Comparison of ENCODE assay signal across 11 mouse cellular contexts in the genomic region with DNA sequence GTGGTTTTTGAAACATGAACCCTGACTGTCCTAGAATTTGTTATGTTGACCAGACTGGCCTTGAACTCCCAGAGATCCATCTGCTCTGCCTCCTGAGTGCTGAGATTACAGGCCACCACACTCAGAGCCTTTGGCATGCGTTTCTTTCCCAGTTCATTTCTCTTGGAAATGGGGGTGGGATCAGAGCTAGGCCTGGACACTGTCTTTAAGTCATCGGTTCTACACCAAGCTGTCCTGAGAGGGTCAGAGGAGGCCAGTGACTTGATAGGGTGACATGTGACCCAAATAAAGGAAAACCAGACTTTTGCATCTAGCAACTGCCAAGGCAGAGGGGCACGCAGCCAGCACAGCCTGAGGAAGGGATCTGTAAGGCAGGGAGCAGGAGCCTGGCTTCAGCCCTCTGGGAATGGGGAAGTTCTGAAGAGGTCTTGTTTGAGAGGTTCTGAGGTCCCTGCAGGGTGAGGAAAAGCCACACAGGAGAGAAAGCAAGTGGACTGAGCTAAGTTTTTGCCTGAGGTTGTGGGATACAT. TPM values are rescaled to one million over a fixed set of nuclear protein-coding genes. Genes with fewer than 3 reads are reported as not detected.
DNase-seq lines count a peak whose midpoint lies in the region; ATAC-seq and TF ChIP-seq lines count a peak whose summit lies in the region.
"Had no signal": no experiment of that assay in that cellular context is flagged by ENCODE, and none has a peak within 500 bp of the region (broad histone marks: within the 10 kb centered on the region; RNA-seq: fewer than 3 reads in every experiment).

No protein-coding gene starts in this region.

- no peak overlapping the region for H3K27ac ChIP-seq in kidney, adult 2 months (ENCODE audit: insufficient read depth, low read depth, low read length)
- H3K27ac ChIP-seq in midbrain, embryonic 14.5 days (replicated peaks; ENCODE audit: low read depth, low read length), result no peak overlapping the region
- H3K27ac ChIP-seq: embryonic facial prominence, embryonic 15.5 days; neural tube, embryonic 12.5 days had no signal

- H3K9me3 ChIP-seq in midbrain, embryonic 14.5 days (ENCODE audit: control insufficient read depth, low read length), result no peaks in the 10 kb centered on the region
- H3K9me3 ChIP-seq: embryonic facial prominence, embryonic 15.5 days; neural tube, embryonic 12.5 days had no signal

- TF ChIP-seq POLR2A in kidney, adult 2 months (IDR thresholded peaks at IDR 0.05; ENCODE audit: low read depth, low read length), result no peak

- intact Hi-C loops in heart, postnatal 25 days (cut with DNase I), result no loop called here

- TF ChIP-seq CTCF in kidney, adult 2 months (conservative IDR thresholded peaks at IDR 0.05; ENCODE audit: insufficient read depth, insufficient read length, low read depth, low read length), result no peak

- H3K4me2 ChIP-seq in midbrain, embryonic 14.5 days (ENCODE audit: low read length), result no peak overlapping the region
- H3K4me2 ChIP-seq: embryonic facial prominence, embryonic 15.5 days; neural tube, embryonic 12.5 days had no signal

- H3K9ac ChIP-seq in midbrain, embryonic 14.5 days (replicated peaks; ENCODE audit: low read length), result no peak overlapping the region
- H3K9ac ChIP-seq: embryonic facial prominence, embryonic 15.5 days; neural tube, embryonic 12.5 days had no signal

- H3K4me3 ChIP-seq in kidney, adult 2 months (ENCODE audit: insufficient read depth, low read depth, low read length), result no peak overlapping the region
- no peak overlapping the region for H3K4me3 ChIP-seq in midbrain, embryonic 14.5 days (replicated peaks; ENCODE audit: low read depth, low read length)
- H3K4me3 ChIP-seq: embryonic facial prominence, embryonic 15.5 days; neural tube, embryonic 12.5 days had no signal

- peak; percentile 48 for DNase-seq in kidney, adult 2 months
- no peak for DNase-seq in kidney, adult 18-20 months
- peak; percentile 56 for DNase-seq in adrenal gland, postnatal 25 days
- DNase-seq in gastrocnemius, adult 18-20 months (ENCODE audit: low spot score), result peak; percentile 67
- DNase-seq in heart, postnatal 25 days (ENCODE audit: low spot score), result peak; percentile 51
- DNase-seq in midbrain, embryonic 14.5 days, result no peak
- DNase-seq in urinary bladder, postnatal 4 days (ENCODE audit: low spot score in 2 of 2), result no peak
- DNase-seq in frontal cortex, postnatal 25 days (ENCODE audit: low spot score in 2 of 2), result no peak
- DNase-seq: kidney, adult 11 months had no signal

- no peak for ATAC-seq in midbrain, embryonic 14.5 days (ENCODE audit: low FRiP score, low TSS enrichment)

- no peaks in the 10 kb centered on the region for H3K27me3 ChIP-seq in kidney, adult 2 months (replicated peaks; ENCODE audit: control insufficient read depth, insufficient read depth, low read length)
- no peaks in the 10 kb centered on the region for H3K27me3 ChIP-seq in midbrain, embryonic 14.5 days (ENCODE audit: control insufficient read depth, insufficient read depth, low read length)
- H3K27me3 ChIP-seq: embryonic facial prominence, embryonic 15.5 days; neural tube, embryonic 12.5 days had no signal

- 56% methylated on average over 3 of the region's 3 CpGs for WGBS in kidney, adult 2 months
- WGBS in midbrain, embryonic 14.5 days, result 96% methylated on average over 3 of the region's 3 CpGs

- H3K36me3 ChIP-seq in kidney, adult 2 months (ENCODE audit: control insufficient read depth, insufficient read depth, low read length), result peaks cover 1% of the 10 kb centered on the region; the same call in 1 of the 2 replicates
- peaks cover 73% of the 10 kb centered on the region for H3K36me3 ChIP-seq in midbrain, embryonic 14.5 days (ENCODE audit: control insufficient read depth, insufficient read depth, low read length)

- H3K4me1 ChIP-seq in kidney, adult 2 months (ENCODE audit: control insufficient read depth, insufficient read depth, low read length), result peaks cover 15% of the 10 kb centered on the region
- no peaks in the 10 kb centered on the region for H3K4me1 ChIP-seq in midbrain, embryonic 14.5 days (ENCODE audit: control insufficient read depth, insufficient read depth, low read length)
- H3K4me1 ChIP-seq: neural tube, embryonic 12.5 days had no signal

RNA-seq across cellular contexts. Expression of gene Pitpna, which starts 8.9 kb away (rescaled TPM):
- polyA plus RNA-seq in kidney, adult 2 months (2012; rRNA removed), result 43.8 and 60.3 TPM in 2 replicates
- 182 and 184 TPM in 2 replicates for total RNA-seq in adrenal gland, postnatal 25 days (2021)
- total RNA-seq in gastrocnemius, adult 18-20 months (2021), result 100 to 1,000 TPM; 168 to 172 TPM
- 100 to 1,000 TPM; 108 to 115 TPM for total RNA-seq in heart, postnatal 25 days (2021)
- 115 and 120 TPM in 2 replicates for polyA plus RNA-seq in midbrain, embryonic 14.5 days (2014; fragmentation: Nextera tagmentation; extraction: Ambion mirVana)

RNA-seq across cellular contexts. Expression of gene Inpp5k, which starts 34.0 kb away (rescaled TPM):
- 69.1 and 71.5 TPM in 2 replicates for polyA plus RNA-seq in kidney, adult 2 months (2012; rRNA removed)
- total RNA-seq in adrenal gland, postnatal 25 days (2021), result 40.6 and 61.6 TPM in 2 replicates
- 10 to 100 TPM; 24.6 to 25.0 TPM for total RNA-seq in gastrocnemius, adult 18-20 months (2021)
- 10 to 100 TPM; 27.8 to 29.8 TPM for total RNA-seq in heart, postnatal 25 days (2021)
- polyA plus RNA-seq in midbrain, embryonic 14.5 days (2014; fragmentation: Nextera tagmentation; extraction: Ambion mirVana), result 49.2 and 53.0 TPM in 2 replicates

RNA-seq across cellular contexts. Expression of gene Myo1c, which starts 53.5 kb away (rescaled TPM):
- 88.9 and 99.7 TPM in 2 replicates for polyA plus RNA-seq in kidney, adult 2 months (2012; rRNA removed)
- total RNA-seq in adrenal gland, postnatal 25 days (2021), result 157 and 166 TPM in 2 replicates
- 10 to 100 TPM; 32.6 to 40.7 TPM for total RNA-seq in gastrocnemius, adult 18-20 months (2021)
- total RNA-seq in heart, postnatal 25 days (2021), result 100 to 1,000 TPM; 119 to 132 TPM
- 4.2 and 5.2 TPM in 2 replicates for polyA plus RNA-seq in midbrain, embryonic 14.5 days (2014; fragmentation: Nextera tagmentation; extraction: Ambion mirVana)

Comparison
In these comparisons a context has a peak if more than half of its experiments do, and no peak if none do; other contexts are left out.
1. DNase-seq: peak in kidney, adult 2 months (single experiment), adrenal gland, postnatal 25 days (single experiment), gastrocnemius, adult 18-20 months (single experiment) and heart, postnatal 25 days (single experiment); none in kidney, adult 18-20 months (single experiment), midbrain, embryonic 14.5 days (single experiment), urinary bladder, postnatal 4 days (0 of 2) and frontal cortex, postnatal 25 days (0 of 2).